Mouse (Mus musculus) stomach, embryonic 16.5 days (tissue): ENCODE data around the gene Tarbp1. TPM values are rescaled to one million over a fixed set of nuclear protein-coding genes. Genes with fewer than 3 reads are reported as not detected.

ENCODE experiments used
- ATAC-seq: fragments of 200-750 bp; cut with Nextera tagmentation; 2 replicates; pipeline ENCODE4 v1.8.0; 2017; ENCODE audit warnings: moderate number of reproducible peaks, moderate TSS enrichment; ENCODE audit not compliant: insufficient read depth, low FRiP score
- H3K27ac ChIP-seq: fragments of 300-500 bp; sonication (generic); 2 replicates; pipeline ENCODE4 v1.5.1; 2014; ENCODE audit warnings: low read length
- H3K27me3 ChIP-seq: fragments of 300-500 bp; sonication (generic); 2 replicates; pipeline ENCODE4 v1.6.1; 2014; ENCODE audit warnings: low read length, control low read depth, mixed read lengths; ENCODE audit not compliant: control insufficient read depth, insufficient read depth
- H3K36me3 ChIP-seq: fragments of 300-500 bp; sonication (generic); 2 replicates; pipeline ENCODE4 v1.6.1; 2014; ENCODE audit warnings: low read length; ENCODE audit not compliant: control insufficient read depth, insufficient read depth
- H3K4me1 ChIP-seq: fragments of 300-500 bp; sonication (generic); 2 replicates; pipeline ENCODE4 v1.6.1; 2014; ENCODE audit warnings: low read length, control low read depth, mixed read lengths; ENCODE audit not compliant: control insufficient read depth, insufficient read depth
- H3K4me2 ChIP-seq: fragments of 300-500 bp; sonication (generic); 2 replicates; pipeline ENCODE4 v1.6.1; 2014; ENCODE audit warnings: low read depth, low read length, mixed read lengths
- H3K4me3 ChIP-seq: fragments of 300-500 bp; sonication (generic); replicated peaks from 2 replicates; pipeline ENCODE4 v1.5.1; 2014; ENCODE audit warnings: mild to moderate bottlenecking, low read length
- H3K9ac ChIP-seq: fragments of 300-500 bp; sonication (generic); 2 replicates; pipeline ENCODE4 v1.6.1; 2014; ENCODE audit warnings: low read length
- H3K9me3 ChIP-seq: fragments of 300-500 bp; sonication (generic); replicated peaks from 2 replicates; pipeline ENCODE4 v1.6.1; 2016; ENCODE audit warnings: low read length, control low read depth; ENCODE audit not compliant: control insufficient read depth
- WGBS: fragments of 180-500 bp; shearing (Covaris S2); extraction: QIAGEN DNeasy Blood & Tissue Kit; methylation state at CpG from one replicate; pipeline ENCODE4 v1.1.7; 2014; 5-methylcytosine and 5-hydroxymethylcytosine counted together
- polyA plus RNA-seq: library from polyadenylated mRNA; unstranded; fragments of >200 nt; fragmentation: Nextera tagmentation; extraction: Ambion mirVana; gene quantifications from 2 replicates; pipeline ENCODE4 v1.2.1, GENCODE M21; 2015

Gene Tarbp1
- 1.6 and 2.2 TPM in 2 replicates for polyA plus RNA-seq

GRCm38 (mm10) chr8:126474299-126475187 is at the start of gene Tarbp1:
Gene Tarbp1 (minus strand): TSS chr8:126475065.
- H3K27ac ChIP-seq, result peak within 1 kb of the TSS; percentile 86
- peak within 1 kb of the TSS; percentile 79 for H3K4me2 ChIP-seq
- peak; percentile 94 for ATAC-seq
- no peaks in the 10 kb centered on the region for H3K9me3 ChIP-seq
- H3K27me3 ChIP-seq, result no peaks in the 10 kb centered on the region
- peak within 1 kb of the TSS; percentile 84 for H3K9ac ChIP-seq
- under 1% methylated on average over 124 of the region's 124 CpGs for WGBS
- peak within 1 kb of the TSS; percentile 77 for H3K4me3 ChIP-seq
- H3K36me3 ChIP-seq, result 0 out of 2 replicates have a peak, but pooled peaks cover 6% of the 10 kb centered on the region
- peaks cover 8% of the 10 kb centered on the region; the same call in 1 of the 2 replicates for H3K4me1 ChIP-seq

GRCm38 (mm10) chr8:126524233-126524985 is 49.5 kb upstream of the Tarbp1 start:
- Histone ChIP-seq H3K27me3 (no peaks in the 10 kb centered on the region), H3K4me3 (no peak overlapping the region), H3K9me3 (no peaks in the 10 kb centered on the region), H3K27ac (peak overlapping the region; percentile 89), H3K36me3 (no peaks in the 10 kb centered on the region), H3K4me1 (peaks cover 29% of the 10 kb centered on the region), H3K4me2 (no peak overlapping the region), H3K9ac (no peak overlapping the region)
- peak; percentile 51 for ATAC-seq
- 36% methylated on average over 18 of the region's 18 CpGs for WGBS

GRCm38 (mm10) chr8:126523060-126523574 is 48.3 kb upstream of the Tarbp1 start:
- WGBS, result 67% methylated on average over 11 of the region's 11 CpGs
- Histone ChIP-seq H3K4me2 (no peak overlapping the region), H3K4me3 (no peak overlapping the region), H3K9me3 (no peaks in the 10 kb centered on the region), H3K36me3 (no peaks in the 10 kb centered on the region), H3K27ac (peak overlapping the region; percentile 89), H3K9ac (no peak overlapping the region), H3K4me1 (peaks cover 29% of the 10 kb centered on the region), H3K27me3 (no peaks in the 10 kb centered on the region)
- no peak for ATAC-seq

- no peaks in the 10 kb centered on the region for H3K27me3 ChIP-seq
- no peak overlapping the region for H3K4me3 ChIP-seq
- H3K4me1 ChIP-seq, result peaks cover 17% of the 10 kb centered on the region
- no peak overlapping the region for H3K4me2 ChIP-seq
- ATAC-seq, result no peak
- no peaks in the 10 kb centered on the region for H3K9me3 ChIP-seq
- H3K9ac ChIP-seq, result no peak overlapping the region
- no peaks in the 10 kb centered on the region for H3K36me3 ChIP-seq
- peak overlapping the region; percentile 44 for H3K27ac ChIP-seq
- whole genome bisulfite sequencing, result 85% methylated on average over 4 of the region's 4 CpGs
Observed at GRCm38 (mm10) chr8:126519447-126519975, 44.6 kb upstream of the Tarbp1 start.

DNA sequence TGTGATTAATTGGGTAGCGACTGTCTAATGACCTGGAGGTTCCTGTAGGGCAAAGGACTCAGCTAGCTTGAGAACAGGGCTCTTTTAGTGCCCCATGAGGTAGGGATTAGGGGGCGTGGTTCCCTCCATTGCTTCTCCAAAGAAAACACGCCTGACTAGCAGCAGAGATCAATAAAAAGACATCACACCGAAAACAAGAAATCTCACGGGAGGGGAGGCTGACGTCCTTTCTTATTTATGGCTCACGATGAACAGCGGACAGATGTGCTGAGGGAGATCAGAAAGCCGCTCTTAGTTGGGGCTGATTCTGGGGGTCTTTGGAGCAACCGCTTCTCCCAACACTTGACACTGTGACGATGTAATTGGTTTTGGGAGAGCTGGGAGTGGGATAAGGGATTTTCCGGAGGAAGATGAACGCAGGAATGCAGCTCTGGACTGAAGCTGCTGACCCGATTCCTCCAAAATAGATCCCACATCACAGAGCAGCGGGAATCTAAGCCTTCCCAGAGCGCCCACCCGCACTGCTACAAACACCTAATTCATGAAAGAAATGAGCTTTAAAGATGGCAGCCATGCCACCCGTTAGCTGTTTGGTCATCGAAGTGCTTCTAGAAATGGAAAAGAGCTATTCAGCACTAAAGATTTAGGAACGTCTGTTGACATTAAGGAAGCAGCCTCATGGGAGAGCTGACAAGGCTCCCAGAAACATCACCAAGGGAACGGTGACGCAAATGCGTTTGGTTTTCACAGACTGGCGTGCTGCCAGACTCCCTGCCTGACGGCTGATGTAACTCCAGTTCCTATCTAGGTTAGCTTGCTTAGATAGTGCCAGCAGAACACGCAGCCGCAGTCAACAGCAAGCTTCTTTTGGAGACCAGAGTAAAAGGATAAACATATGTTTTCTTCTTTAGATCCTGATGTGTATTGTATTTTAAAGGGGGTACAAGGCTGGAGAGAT is 42.0 kb upstream of the Tarbp1 start:
- H3K36me3 ChIP-seq, result no peaks in the 10 kb centered on the region
- H3K4me3 ChIP-seq, result peak overlapping the region; percentile 30
- H3K4me2 ChIP-seq, result peak overlapping the region; percentile 60
- no peaks in the 10 kb centered on the region for H3K9me3 ChIP-seq
- whole genome bisulfite sequencing, result 9% methylated on average over 27 of the region's 27 CpGs
- peaks cover 11% of the 10 kb centered on the region for H3K4me1 ChIP-seq
- H3K27me3 ChIP-seq, result no peaks in the 10 kb centered on the region
- ATAC-seq, result peak; percentile 85; the same call in 1 of the 2 replicates
- peak overlapping the region; percentile 62 for H3K9ac ChIP-seq
- H3K27ac ChIP-seq, result peak overlapping the region; percentile 89

DNA sequence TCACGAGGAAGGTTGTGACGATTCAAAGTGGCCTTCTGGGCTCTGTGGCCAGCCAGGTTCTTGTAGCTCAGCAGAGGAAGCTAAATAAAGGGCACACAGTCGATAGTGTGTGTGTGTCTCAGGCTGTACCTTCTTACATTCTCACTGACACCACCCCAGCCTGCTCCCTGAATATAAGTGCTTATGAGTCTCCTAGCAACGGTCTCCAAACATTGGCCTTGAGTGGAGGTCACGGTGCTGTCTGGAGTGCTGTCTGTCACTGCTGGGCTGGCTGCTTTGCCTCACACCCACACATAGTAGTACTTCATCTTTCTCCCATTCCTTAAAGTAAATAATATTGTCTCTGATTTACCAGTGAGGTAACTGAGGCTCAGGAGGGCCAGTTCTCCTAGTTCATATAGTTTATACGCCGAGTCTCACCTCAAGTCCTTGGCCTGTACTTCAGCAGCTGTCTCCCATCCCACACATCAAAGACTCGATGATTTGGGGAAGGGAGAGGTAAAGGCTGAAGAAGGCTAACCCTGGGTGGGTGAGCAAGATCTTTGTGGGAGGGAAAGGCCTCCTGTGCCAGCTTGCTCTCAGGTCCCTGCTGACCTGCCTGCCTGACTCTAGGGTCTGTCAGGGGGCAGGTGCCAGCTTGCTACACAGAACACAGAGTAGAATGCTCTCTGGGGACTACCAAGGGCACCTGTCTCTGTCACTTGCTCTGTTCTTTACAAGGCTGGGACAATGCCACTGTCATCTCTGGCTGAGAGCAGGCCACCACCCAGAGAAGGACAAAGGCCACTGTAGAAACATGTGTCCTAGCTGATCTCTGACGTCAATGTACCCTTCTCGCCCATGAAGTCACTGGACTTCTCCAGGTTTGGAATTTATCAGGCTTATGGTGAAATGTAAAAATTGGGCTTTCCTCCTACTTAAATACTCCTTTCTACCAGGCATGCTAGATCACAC is 39.4 kb upstream of the Tarbp1 start:
- no peak overlapping the region for H3K4me2 ChIP-seq
- H3K4me3 ChIP-seq, result no peak overlapping the region
- 49% methylated on average over 10 of the region's 10 CpGs for WGBS
- H3K27me3 ChIP-seq, result no peaks in the 10 kb centered on the region
- H3K9ac ChIP-seq, result no peak overlapping the region
- no peak overlapping the region for H3K27ac ChIP-seq
- H3K9me3 ChIP-seq, result no peaks in the 10 kb centered on the region
- H3K4me1 ChIP-seq, result peaks cover 11% of the 10 kb centered on the region
- ATAC-seq, result 0 out of 2 replicates have a peak, but pooled peaks have one; percentile 27
- H3K36me3 ChIP-seq, result no peaks in the 10 kb centered on the region

DNA sequence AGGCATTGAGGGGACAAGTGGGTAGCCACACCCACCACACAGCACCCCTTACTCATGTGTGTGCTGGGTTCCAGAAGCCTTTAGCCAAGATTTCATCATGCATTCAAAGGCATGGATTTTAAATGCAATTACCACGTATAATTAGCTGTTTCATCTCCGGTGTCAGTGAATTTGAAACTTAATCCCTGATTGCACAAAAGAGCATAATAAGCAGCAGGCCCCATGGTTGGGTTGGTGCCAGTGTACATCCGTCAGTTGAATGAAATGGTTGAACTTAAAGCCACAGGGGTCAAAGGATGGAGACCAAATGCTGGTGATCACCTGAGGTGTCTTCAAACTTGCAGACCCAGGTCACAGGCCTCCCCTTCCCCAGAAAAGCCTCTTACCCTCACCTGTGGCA is 36.0 kb upstream of the Tarbp1 start:
- Histone ChIP-seq H3K27ac (no peak overlapping the region), H3K36me3 (no peaks in the 10 kb centered on the region), H3K9ac (no peak overlapping the region), H3K27me3 (no peaks in the 10 kb centered on the region), H3K9me3 (no peaks in the 10 kb centered on the region), H3K4me1 (no peaks in the 10 kb centered on the region), H3K4me3 (no peak overlapping the region), H3K4me2 (no peak overlapping the region)
- no peak for ATAC-seq
- 71% methylated on average over 3 of the region's 3 CpGs for WGBS
